Mouse (Mus musculus) fat pad, adult 2 months (tissue): Measurements from ENCODE around the gene Ppm1f.
"Not testable (repeated sequence)": the region's sequence is repeated elsewhere in the genome, so short reads cannot be mapped to it uniquely, and the experiment has no call there.

Experiments
- DNase-seq: peaks from one replicate; pipeline ENCODE4 v3.0.0-alpha.2; 2011; ENCODE audit warnings: low read depth, low spot score; ENCODE audit errors: extremely low read depth

The Ppm1f gene

DNA sequence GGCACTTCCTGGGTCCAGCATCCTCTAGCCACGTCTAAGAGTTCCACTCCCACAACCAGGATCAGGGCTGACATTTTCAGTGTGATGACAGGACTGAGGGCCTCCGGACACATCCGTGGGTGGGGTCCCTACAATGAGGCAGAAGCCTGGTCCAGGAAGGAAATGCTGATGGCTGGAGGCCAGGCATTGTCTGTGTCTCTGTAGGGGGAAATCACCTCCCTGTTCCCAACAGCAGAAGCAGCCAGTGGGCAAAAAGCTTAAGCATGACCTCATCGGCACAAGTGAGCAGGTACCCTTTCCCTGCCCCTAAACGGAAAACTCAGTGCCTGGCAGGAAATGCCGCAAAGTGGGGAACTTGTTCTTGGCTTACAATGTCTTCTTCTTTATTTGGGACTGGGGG, 11.5 kb downstream of the Ppm1f start:
- DNase-seq = no peak

DNA sequence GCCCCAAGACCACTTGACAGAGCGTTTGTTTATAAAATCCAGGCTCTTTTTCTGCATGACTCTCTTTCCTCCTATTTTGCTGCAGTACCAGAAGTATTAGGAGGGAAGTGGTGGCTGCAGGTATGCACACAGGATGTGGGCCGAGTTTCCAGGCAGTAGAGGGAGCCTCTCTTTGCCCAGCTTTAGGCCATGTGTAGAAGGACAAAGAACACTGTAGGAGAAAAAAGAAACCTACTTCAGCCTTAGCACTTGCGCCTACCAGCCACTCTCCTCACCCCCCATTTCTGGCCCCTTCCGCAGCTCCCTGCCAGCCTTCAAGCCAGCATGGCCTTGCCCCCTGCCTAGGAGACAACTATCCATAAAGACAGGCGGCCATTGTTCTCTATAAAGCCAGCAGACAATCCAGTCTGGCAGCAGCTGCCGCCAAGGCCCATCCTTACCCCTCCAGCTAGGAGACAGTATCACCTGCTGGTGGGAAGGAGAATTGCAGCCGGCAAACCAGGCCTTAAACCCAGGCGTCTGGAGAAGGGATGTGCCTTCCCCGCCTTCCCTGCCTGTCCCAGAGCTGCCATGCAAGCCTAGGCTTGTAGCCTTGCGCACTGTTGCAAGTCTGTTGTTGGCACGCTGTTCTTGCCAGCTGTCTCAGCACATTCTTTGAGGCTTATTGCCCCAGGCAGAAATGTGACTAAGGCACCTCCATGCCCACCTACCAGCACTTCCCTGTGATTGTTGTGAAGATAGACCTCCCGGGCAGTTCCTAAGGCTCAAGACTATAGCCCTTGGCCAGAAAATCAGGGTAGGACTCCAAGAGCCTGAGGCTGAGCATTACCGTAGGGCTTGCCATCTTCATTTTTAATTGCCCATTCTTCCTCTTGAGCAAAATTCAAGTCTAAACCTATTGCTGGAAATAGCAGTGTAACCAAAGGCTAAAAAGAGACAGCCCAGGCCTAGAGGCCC, 15.7 kb downstream of the Ppm1f start:
- DNase-seq = peak; percentile 83

GRCm38 (mm10) chr16:16913440-16913839, 17.2 kb downstream of the Ppm1f start:
- DNase-seq = no peak

- DNase-seq = no peak
These were observed 22.3 kb downstream of the Ppm1f start for GRCm38 (mm10) chr16:16918441-16919117.

DNA sequence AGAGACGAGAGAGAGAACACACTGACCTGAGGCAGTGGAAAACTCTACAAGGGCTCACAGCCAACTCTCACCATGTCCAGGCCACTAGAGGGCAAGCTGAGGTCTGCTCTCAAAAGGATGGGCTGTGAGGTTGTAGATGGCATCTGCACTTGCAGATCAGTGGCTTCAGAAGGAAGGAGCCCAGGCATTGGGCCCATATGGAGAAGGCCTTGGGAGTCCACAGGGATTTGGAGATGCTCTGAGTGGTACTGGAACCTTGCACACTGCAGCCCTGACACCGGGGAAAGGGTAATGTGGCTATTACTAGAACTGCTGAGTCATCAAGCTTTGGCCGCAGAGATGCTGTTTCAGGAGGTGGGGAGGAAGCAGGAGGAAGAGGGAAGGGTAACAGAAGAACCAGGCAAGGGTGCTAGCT, 24.8 kb downstream of the Ppm1f start:
- no peak for DNase-seq

DNA sequence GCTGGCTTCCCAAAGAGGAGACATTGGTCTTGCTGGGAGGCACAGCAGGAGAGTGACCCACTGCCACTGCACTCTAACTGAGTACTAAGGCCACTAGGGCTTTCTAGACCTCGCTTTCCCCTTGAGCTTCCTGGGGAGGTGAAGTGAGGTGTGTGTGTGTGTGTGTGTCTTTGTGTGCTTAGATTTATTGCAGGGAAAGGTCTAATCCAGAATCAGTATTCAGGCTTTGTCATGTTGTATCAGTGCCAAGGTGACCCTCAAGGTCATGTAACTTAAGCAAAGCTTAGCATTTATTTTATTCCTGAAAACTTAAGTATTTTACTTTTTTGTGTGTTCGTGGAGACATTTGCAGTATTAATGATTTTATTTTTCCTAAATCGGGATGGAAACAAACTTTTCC, 28.2 kb downstream of the Ppm1f start:
- no peak for DNase-seq

DNA sequence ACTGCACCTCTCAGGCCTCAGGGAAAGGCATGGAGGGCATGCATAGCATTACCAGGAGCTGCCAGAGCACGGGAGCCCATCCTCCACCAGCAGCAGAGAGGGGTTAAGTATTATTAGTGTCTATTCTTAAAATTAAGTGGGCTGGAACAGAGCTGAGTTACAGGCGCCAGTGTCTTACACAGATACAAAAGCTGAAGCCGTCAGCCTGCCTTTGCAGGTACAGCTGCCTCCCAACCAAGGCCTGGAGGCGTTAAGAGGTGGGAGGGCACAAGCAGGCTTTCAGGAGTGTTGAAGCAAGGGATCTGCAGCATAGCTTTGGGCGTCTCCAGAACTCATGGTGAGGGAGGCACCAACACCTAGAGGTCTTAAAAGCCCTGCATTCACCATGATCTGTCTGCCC, 30.3 kb downstream of the Ppm1f start:
- DNase-seq = no peak

DNA sequence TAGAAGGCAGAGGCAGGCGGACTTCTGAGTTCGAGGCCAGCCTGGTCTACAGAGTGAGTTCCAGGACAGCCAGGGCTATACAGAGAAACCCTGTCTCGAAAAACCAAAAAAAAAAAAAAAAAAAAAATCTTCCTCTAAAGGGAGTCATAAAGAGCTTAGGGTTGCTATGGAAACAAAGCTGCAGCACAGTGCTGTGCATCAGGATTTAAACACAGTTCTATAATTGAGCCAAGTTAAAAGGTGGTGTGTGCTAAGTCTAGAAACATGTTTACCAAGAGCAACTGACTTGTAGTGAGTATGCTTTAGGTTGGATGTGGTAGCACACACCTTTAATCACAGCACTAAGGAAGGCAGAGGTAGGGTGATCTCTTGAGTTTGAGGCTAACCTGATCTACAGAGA, 32.6 kb downstream of the Ppm1f start:
- not testable (repeated sequence) for DNase-seq

DNA sequence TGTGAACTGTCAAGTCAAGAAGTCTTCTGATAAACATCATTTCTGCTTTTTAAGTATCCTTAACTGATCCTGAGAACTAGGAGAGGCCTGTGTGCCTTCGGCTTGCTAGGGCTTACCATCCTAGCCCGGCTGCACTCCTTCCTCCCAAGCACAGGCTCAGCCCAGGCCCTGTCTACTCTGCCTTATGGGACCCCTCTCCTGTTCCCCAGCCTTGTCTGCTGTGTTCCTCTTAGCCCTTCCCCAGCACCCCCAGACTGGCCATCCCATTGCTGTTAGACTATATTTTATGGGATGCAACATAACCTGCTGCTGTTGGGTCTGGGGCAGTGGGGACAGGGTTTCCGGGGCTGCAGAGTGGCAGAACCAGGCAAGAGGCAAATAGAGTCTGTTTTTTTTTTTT, 34.1 kb downstream of the Ppm1f start:
- DNase-seq = no peak

- no peak for DNase-seq
These were observed 34.6 kb downstream of the Ppm1f start for GRCm38 (mm10) chr16:16930810-16931296.

DNA sequence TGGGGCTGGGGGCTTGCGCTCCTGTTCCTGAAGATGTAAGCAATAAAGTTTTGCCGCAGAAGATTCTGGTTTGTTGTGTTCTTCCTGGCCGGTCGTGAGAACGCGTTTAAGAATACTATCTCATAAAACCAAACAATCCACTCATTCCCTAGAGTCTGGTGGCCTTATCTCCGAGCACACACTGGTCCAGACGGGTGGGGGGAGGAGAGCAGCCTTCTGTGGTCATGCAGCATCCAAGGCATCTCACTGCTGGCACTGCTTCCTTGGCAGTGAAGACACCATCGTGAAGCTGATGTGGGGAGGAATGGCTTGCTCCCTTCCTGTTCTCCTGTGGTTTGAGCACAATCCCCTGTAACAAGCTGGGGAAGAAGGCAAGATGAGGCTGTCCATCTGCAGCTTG, 43.3 kb downstream of the Ppm1f start:
- no peak for DNase-seq

DNA sequence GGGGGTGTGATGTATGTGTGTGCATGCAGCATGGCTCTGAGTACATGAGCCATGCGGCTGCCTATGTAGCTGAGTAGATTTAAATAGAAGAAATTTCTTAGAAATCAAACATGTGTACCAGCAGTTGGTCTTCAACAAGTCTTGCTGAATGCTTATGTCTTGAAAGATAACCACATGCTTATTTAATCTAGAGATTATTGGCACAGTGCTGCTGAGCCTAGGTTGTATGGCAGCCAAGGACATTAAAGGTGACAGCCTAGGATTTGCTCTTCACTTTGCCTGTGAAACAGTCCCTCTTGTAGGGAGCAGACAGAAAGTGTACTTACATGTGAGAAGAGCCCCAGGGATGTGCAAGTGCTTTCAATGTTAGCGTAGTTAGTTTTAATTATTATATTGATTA, 44.8 kb downstream of the Ppm1f start:
- no peak for DNase-seq

GRCm38 (mm10) chr16:16958575-16958974, 62.3 kb downstream of the Ppm1f start:
- no peak for DNase-seq

DNA sequence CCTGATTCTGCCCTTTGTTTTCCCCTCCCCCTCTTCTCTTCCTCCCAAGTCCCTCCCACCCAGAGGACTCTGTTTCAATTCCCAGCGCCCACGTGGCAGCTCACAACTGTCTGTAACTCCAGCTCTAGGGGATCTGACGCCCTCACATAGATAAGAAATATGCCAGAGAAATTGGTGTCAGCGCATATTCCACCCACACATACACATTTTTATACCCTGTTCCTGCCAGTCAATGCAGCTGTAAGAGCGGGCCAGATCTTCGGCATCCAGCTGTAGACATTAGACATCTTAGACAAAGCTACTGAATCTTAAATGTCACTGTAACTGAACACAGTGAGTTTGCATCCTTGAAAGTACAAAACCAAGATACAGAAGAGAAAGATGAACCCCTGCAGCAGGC, 63.6 kb downstream of the Ppm1f start:
- no peak for DNase-seq

DNA sequence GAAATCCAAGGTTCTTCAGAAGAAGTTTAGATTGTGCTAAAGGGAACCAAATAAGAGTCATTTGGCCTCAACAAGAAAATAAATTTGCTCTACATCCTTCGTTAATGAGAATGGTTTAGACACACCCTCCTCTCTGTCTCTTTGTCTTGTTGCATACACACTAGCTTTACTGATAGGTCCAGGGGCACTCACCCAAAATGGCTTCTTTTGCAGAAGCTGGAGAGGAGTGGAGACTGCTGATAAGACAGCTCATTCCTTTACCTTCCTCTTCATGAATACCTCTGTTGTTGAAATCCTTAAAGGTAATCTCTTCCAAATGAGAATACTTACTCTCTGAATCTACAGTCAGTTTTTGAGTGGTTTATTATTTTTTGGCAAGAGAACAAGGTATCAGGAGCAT, 68.9 kb downstream of the Ppm1f start:
- no peak for DNase-seq

GRCm38 (mm10) chr16:16966290-16966689, 70.0 kb downstream of the Ppm1f start:
- no peak for DNase-seq
